Mouse (Mus musculus) ES-Bruce4 (cell line): Measurements from ENCODE around the gene Dmpk. TPM values are rescaled to one million over a fixed set of nuclear protein-coding genes. Genes with fewer than 3 reads are reported as not detected.

Experiments
- H3K27ac ChIP-seq: 2 replicates; pipeline ENCODE4 v1.5.1; 2012; ENCODE audit warnings: low read length, inconsistent platforms; ENCODE audit not compliant: insufficient read depth
- H3K27me3 ChIP-seq: 2 replicates; pipeline ENCODE4 v1.6.1; 2012; ENCODE audit warnings: mild to moderate bottlenecking, low read length, inconsistent platforms; ENCODE audit not compliant: control insufficient read depth, poor library complexity, insufficient read depth, severe bottlenecking
- H3K36me3 ChIP-seq: 2 replicates; pipeline ENCODE4 v1.6.1; 2012; ENCODE audit warnings: inconsistent platforms, mild to moderate bottlenecking, low read length, moderate library complexity; ENCODE audit not compliant: control insufficient read depth, poor library complexity, insufficient read depth, severe bottlenecking
- H3K4me1 ChIP-seq: one replicate; pipeline ENCODE4 v1.8.1; 2011; ENCODE audit warnings: low read length; ENCODE audit not compliant: control insufficient read depth, insufficient read depth
- H3K4me3 ChIP-seq: 2 replicates; pipeline ENCODE4 v1.5.1; 2011; ENCODE audit warnings: low read depth, mild to moderate bottlenecking, low read length
- H3K9ac ChIP-seq: 2 replicates; pipeline ENCODE4 v1.6.1; 2012; ENCODE audit warnings: low read depth, mild to moderate bottlenecking, inconsistent platforms; ENCODE audit not compliant: poor library complexity, severe bottlenecking
- H3K9me3 ChIP-seq: replicated peaks from 2 replicates; pipeline ENCODE4 v1.6.1; 2012; ENCODE audit warnings: mild to moderate bottlenecking, low read length, inconsistent platforms; ENCODE audit not compliant: control insufficient read depth, poor library complexity, insufficient read depth, severe bottlenecking
- CTCF ChIP-seq: IDR thresholded peaks from one replicate; pipeline ENCODE4 v1.8.1; 2011; ENCODE audit warnings: low read depth, low read length
- EP300 ChIP-seq: IDR thresholded peaks from 2 replicates; pipeline ENCODE4 v1.6.1; 2011; ENCODE audit warnings: low read depth, low read length; ENCODE audit not compliant: insufficient read depth
- POLR2A ChIP-seq: IDR thresholded peaks from one replicate; pipeline ENCODE4 v1.8.1; 2011; ENCODE audit warnings: low read length; ENCODE audit not compliant: insufficient read depth
- polyA plus RNA-seq: library from polyadenylated mRNA; stranded (reverse); fragments of >200 nt; gene quantifications from 2 replicates; pipeline ENCODE4 v1.2.4, GENCODE M21; 2011; ENCODE audit warnings: low read depth; ENCODE audit not compliant: missing spikeins, insufficient read depth, insufficient read length

Gene Dmpk
- polyA plus RNA-seq, 1 experiment = 19.5 TPM

- no peaks in the 10 kb centered on the region for H3K27me3 ChIP-seq
- no peak overlapping the region for H3K4me3 ChIP-seq
- no peaks in the 10 kb centered on the region for H3K9me3 ChIP-seq
- TF ChIP-seq POLR2A (no peak), EP300 (no peak), CTCF (no peak)
- peak overlapping the region; percentile 93; the same call in 1 of the 2 replicates for H3K9ac ChIP-seq
- H3K36me3 ChIP-seq = no peaks in the 10 kb centered on the region
- H3K27ac ChIP-seq = no peak overlapping the region
- no peaks in the 10 kb centered on the region for H3K4me1 ChIP-seq
These were observed 12.8 kb downstream of the Dmpk start for GRCm38 (mm10) chr7:19096421-19096976.

DNA sequence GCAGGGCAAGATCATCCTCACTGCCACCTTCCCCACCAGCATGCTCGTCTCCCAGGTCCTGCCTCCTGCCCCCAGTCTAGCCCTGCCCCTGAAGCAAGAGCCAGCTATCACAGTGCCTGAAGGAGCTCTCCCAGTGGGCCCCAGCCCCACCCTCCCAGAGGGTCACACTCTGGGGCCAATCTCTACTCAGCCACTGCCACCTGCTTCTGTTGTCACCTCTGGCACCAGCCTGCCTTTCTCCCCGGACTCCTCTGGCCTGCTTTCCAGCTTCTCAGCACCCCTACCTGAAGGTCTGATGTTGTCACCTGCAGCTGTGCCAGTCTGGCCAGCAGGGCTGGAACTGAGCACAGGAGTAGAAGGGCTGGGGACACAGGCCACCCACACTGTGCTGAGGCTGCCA, 13.6 kb downstream of the Dmpk start:
- Histone ChIP-seq H3K4me1 (no peaks in the 10 kb centered on the region), H3K4me3 (no peak overlapping the region), H3K27ac (no peak overlapping the region), H3K36me3 (no peaks in the 10 kb centered on the region), H3K9me3 (no peaks in the 10 kb centered on the region), H3K27me3 (no peaks in the 10 kb centered on the region), H3K9ac (no peak overlapping the region)
- TF ChIP-seq POLR2A (no peak), CTCF (no peak), EP300 (no peak)

- no peak overlapping the region for H3K4me3 ChIP-seq
- TF ChIP-seq CTCF = no peak
- TF ChIP-seq POLR2A = no peak
- no peak for TF ChIP-seq EP300
- no peak overlapping the region for H3K9ac ChIP-seq
- H3K27ac ChIP-seq = no peak overlapping the region
- H3K4me1 ChIP-seq = no peaks in the 10 kb centered on the region
- H3K9me3 ChIP-seq = no peaks in the 10 kb centered on the region
- H3K27me3 ChIP-seq = no peaks in the 10 kb centered on the region
- H3K36me3 ChIP-seq = no peaks in the 10 kb centered on the region
These were observed 14.2 kb downstream of the Dmpk start for GRCm38 (mm10) chr7:19097863-19098262.

DNA sequence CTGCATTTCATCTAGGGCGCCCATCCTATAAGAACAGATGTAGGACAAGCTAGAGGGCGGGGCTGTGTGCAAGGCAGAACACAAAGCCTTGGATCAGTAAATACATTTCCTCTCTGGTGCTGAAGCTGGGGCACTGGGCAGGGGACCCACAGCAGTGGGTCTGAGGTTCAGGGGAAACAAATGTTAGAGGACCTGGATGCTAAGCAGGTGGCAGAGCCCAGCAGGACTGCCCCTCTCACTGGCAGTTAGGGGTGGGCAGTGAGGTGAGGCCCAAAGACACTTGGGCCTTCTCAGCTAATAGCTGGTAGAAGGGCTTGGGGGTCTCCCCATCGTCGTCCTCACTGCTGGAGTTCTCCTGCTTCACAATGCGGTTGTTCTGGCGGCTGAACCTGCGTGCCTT, 15.2 kb downstream of the Dmpk start:
- H3K36me3 ChIP-seq = no peaks in the 10 kb centered on the region
- no peaks in the 10 kb centered on the region for H3K9me3 ChIP-seq
- no peak overlapping the region for H3K4me3 ChIP-seq
- no peak overlapping the region for H3K27ac ChIP-seq
- H3K9ac ChIP-seq = no peak overlapping the region
- H3K4me1 ChIP-seq = no peaks in the 10 kb centered on the region
- no peaks in the 10 kb centered on the region for H3K27me3 ChIP-seq
- TF ChIP-seq CTCF = no peak
- TF ChIP-seq EP300 = no peak
- TF ChIP-seq POLR2A = no peak

DNA sequence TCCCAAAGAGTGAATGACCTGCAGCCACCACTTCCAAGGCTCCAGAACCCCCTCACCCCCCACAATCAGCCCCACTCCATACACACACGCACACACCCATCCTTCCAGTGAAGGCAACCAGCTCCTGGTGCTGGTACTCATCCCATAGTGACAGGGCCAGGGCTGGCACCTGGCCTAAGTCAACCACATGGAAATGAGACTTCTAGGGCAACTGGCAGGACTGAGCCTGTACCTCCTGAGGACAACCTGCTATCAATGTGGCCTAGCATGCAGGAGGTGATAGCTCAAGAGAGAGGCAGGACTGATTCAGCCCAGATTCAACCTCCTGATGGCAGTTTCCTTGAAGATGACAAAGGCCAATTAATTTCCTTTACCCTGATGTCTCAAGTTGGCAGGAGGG, 16.6 kb downstream of the Dmpk start:
- Histone ChIP-seq H3K27ac (no peak overlapping the region), H3K9me3 (no peaks in the 10 kb centered on the region), H3K27me3 (no peaks in the 10 kb centered on the region), H3K36me3 (no peaks in the 10 kb centered on the region), H3K4me1 (no peaks in the 10 kb centered on the region), H3K4me3 (no peak overlapping the region), H3K9ac (no peak overlapping the region)
- TF ChIP-seq CTCF (no peak), EP300 (no peak), POLR2A (no peak)

DNA sequence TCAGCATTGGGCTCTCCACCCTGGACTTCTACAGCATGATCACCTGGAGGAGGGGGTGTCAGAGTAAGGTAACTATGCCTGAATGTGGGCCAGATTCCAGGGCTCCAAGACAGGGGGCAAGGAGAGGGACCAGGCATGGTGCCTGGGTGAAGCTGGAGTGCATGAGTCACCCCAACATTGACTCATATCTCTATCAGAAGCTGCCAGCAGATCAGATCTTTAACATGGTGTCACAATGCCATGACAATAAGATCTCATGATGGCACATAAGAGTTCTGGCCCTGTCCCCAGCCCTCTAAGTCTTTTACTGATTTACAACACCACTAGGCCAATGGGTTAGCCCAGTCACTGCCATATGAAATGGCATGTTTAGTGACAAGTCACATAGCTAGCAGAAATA, 20.1 kb downstream of the Dmpk start:
- H3K9ac ChIP-seq = no peak overlapping the region

More for the DNA sequence above, 20.1 kb downstream of the Dmpk start:
- H3K27ac ChIP-seq = no peak overlapping the region
- no peak overlapping the region for H3K4me3 ChIP-seq
- TF ChIP-seq EP300 = no peak
- no peak for TF ChIP-seq POLR2A
- TF ChIP-seq CTCF = no peak
- H3K36me3 ChIP-seq = no peaks in the 10 kb centered on the region
- no peaks in the 10 kb centered on the region for H3K4me1 ChIP-seq
- H3K27me3 ChIP-seq = no peaks in the 10 kb centered on the region
- H3K9me3 ChIP-seq = no peaks in the 10 kb centered on the region
